Mouse (Mus musculus) urinary bladder, postnatal 36 days (tissue): ENCODE results near the gene Tgtp1.
"Not testable (repeated sequence)": the region's sequence is repeated elsewhere in the genome, so short reads cannot be mapped to it uniquely, and the experiment has no call there.

ENCODE experiments used
- DNase-seq, 2 experiments: peaks; one replicate each; pipeline ENCODE4 v3.0.0; 2022; ENCODE audit warnings: low spot score in 2 of 2, mixed read lengths in 1 of 2

The Tgtp1 gene

GRCm38 (mm10) chr11:48994018-48994417 is at the start of gene Tgtp1:
Tgtp1 (minus strand) TSS chr11:48994172.
- not testable (repeated sequence) for DNase-seq

- DNase-seq, result not testable (repeated sequence)
Measured at GRCm38 (mm10) chr11:49012074-49012473, 18.1 kb upstream of the Tgtp1 start.

- DNase-seq, result not testable (repeated sequence)
Measured at GRCm38 (mm10) chr11:49006785-49007184, 12.8 kb upstream of the Tgtp1 start.

GRCm38 (mm10) chr11:49006317-49006716 is 12.3 kb upstream of the Tgtp1 start:
- DNase-seq, result not testable (repeated sequence)

GRCm38 (mm10) chr11:49000411-49000810 is 6.4 kb upstream of the Tgtp1 start:
- DNase-seq, result not testable (repeated sequence)

- not testable (repeated sequence) for DNase-seq
Measured at GRCm38 (mm10) chr11:48993296-48993695, 676 bp downstream of the Tgtp1 start.

GRCm38 (mm10) chr11:48991740-48992520 is 2.0 kb downstream of the Tgtp1 start, which contains the start of gene Gm12185:
Gm12185 (minus strand) TSS chr11:48992226.
- not testable (repeated sequence) for DNase-seq

GRCm38 (mm10) chr11:48989981-48990380 is 4.0 kb downstream of the Tgtp1 start:
- not testable (repeated sequence) for DNase-seq

- DNase-seq, result not testable (repeated sequence)
Measured at GRCm38 (mm10) chr11:48988219-48988618, 5.8 kb downstream of the Tgtp1 start.

- not testable (repeated sequence) for DNase-seq
Measured at GRCm38 (mm10) chr11:48982848-48983247, 11.1 kb downstream of the Tgtp1 start.

- DNase-seq, result not testable (repeated sequence)
Measured at GRCm38 (mm10) chr11:48980052-48980451, 13.9 kb downstream of the Tgtp1 start.

GRCm38 (mm10) chr11:48979251-48979650 is 14.7 kb downstream of the Tgtp1 start, which contains the start of gene 9930111J21Rik1:
9930111J21Rik1 (minus strand) TSS chr11:48979398.
- not testable (repeated sequence) for DNase-seq

- DNase-seq, result not testable (repeated sequence)
Measured at GRCm38 (mm10) chr11:48978240-48978939, 15.6 kb downstream of the Tgtp1 start, which contains the start of gene Olfr56. Olfr56 (plus strand) TSS chr11:48978889.

- not testable (repeated sequence) for DNase-seq
Measured at GRCm38 (mm10) chr11:48974686-48975085, 19.3 kb downstream of the Tgtp1 start.

GRCm38 (mm10) chr11:48946090-48946489 is 47.9 kb downstream of the Tgtp1 start, which contains the start of gene Psme2b:
Psme2b (minus strand) TSS chr11:48946190.
- not testable (repeated sequence) for DNase-seq

- DNase-seq, result not testable (repeated sequence)
Measured at GRCm38 (mm10) chr11:48939286-48939685, 54.7 kb downstream of the Tgtp1 start.
